Mouse (Mus musculus) MEL (cell line): ENCODE measurements at regions not wholly inside any gene's neighbourhood (a gene's known extent, or its start where the extent isn't known, plus 50 kb on each side); places are given as distances from the start of the nearest gene placed in this dataset.

Source experiments
- DNase-seq: peaks from one replicate; pipeline ENCODE4 v3.0.0; 2011; ENCODE audit warnings: low read depth, low spot score
- H3K27ac ChIP-seq: 2 replicates; pipeline ENCODE4 v1.5.1; 2012; ENCODE audit warnings: low read depth, mild to moderate bottlenecking, control low read depth, low read length, moderate library complexity; ENCODE audit not compliant: control insufficient read depth
- H3K27me3 ChIP-seq, 2 experiments: fragments of 150-350 bp in 1 of 2; sonication (generic) in 1 of 2; 2 replicates each; pipeline ENCODE4 v1.6.1; 2012; ENCODE audit warnings: low read length in 2 of 2, mild to moderate bottlenecking in 2 of 2, improper control_type of control experiment in 1 of 2, moderate library complexity in 1 of 2; ENCODE audit not compliant: insufficient read depth in 2 of 2, control insufficient read depth in 1 of 2
- H3K36me3 ChIP-seq, 2 experiments: 2 replicates each; pipeline ENCODE4 v1.6.1; 2012 to 2014; ENCODE audit warnings: low read length in 2 of 2, improper control_type of control experiment in 1 of 2, inconsistent platforms in 1 of 2, mild to moderate bottlenecking in 1 of 2; ENCODE audit not compliant: insufficient read depth in 2 of 2, control insufficient read depth in 1 of 2
- H3K4me1 ChIP-seq, 2 experiments: fragments of 150-350 bp in 1 of 2; sonication (generic) in 1 of 2; 2 replicates each; pipeline ENCODE4 v1.6.1; 2012; ENCODE audit warnings: low read length in 2 of 2, improper control_type of control experiment in 1 of 2, mild to moderate bottlenecking in 1 of 2; ENCODE audit not compliant: insufficient read depth in 2 of 2, control insufficient read depth in 1 of 2
- H3K4me3 ChIP-seq, 2 experiments: fragments of 150-350 bp in 1 of 2; sonication (generic) in 1 of 2; 2 replicates each; pipeline ENCODE4 v1.5.1; 2012; ENCODE audit warnings: low read depth in 2 of 2, low read length in 2 of 2, mild to moderate bottlenecking in 2 of 2, moderate library complexity in 2 of 2, control low read depth in 1 of 2, improper control_type of control experiment in 1 of 2; ENCODE audit not compliant: control insufficient read depth in 1 of 2, insufficient read depth in 1 of 2
- H3K79me2 ChIP-seq: 2 replicates; pipeline ENCODE4 v1.6.1; 2012; ENCODE audit warnings: mild to moderate bottlenecking, low read length, moderate library complexity; ENCODE audit not compliant: control insufficient read depth, poor library complexity, insufficient read depth
- H3K9ac ChIP-seq: 2 replicates; pipeline ENCODE4 v1.6.1; 2012; ENCODE audit warnings: low read depth, mild to moderate bottlenecking, control low read depth, low read length, moderate library complexity; ENCODE audit not compliant: control insufficient read depth, poor library complexity, severe bottlenecking
- H3K9me3 ChIP-seq: fragments of 150-350 bp; sonication (generic); replicated peaks from 2 replicates; pipeline ENCODE4 v1.6.1; 2012; ENCODE audit warnings: mild to moderate bottlenecking, low read length, improper control_type of control experiment, moderate library complexity; ENCODE audit not compliant: insufficient read depth
- BHLHE40 ChIP-seq: IDR thresholded peaks from 2 replicates; pipeline ENCODE4 v1.6.1; 2012; ENCODE audit warnings: low read depth, mild to moderate bottlenecking, inconsistent platforms, low read length, improper control_type of control experiment, borderline replicate concordance
- CHD1 ChIP-seq: IDR thresholded peaks from 2 replicates; pipeline ENCODE4 v1.6.1; 2012; ENCODE audit warnings: low read depth, mild to moderate bottlenecking, inconsistent platforms, low read length, improper control_type of control experiment
- CTCF ChIP-seq, 3 experiments: IDR thresholded peaks in 2 of 3; conservative IDR thresholded peaks in 1 of 3; 2 replicates each; pipeline ENCODE4 v1.5.1; 2011 to 2012; ENCODE audit warnings: low read length in 3 of 3, low read depth in 2 of 3, mild to moderate bottlenecking in 2 of 3, improper control_type of control experiment in 1 of 3, inconsistent platforms in 1 of 3, mixed read lengths in 1 of 3, moderate library complexity in 1 of 3; ENCODE audit not compliant: control insufficient read depth in 1 of 3, insufficient read depth in 1 of 3, poor library complexity in 1 of 3, severe bottlenecking in 1 of 3
- E2F4 ChIP-seq: IDR thresholded peaks from 2 replicates; pipeline ENCODE4 v1.6.1; 2011; ENCODE audit warnings: low read depth, low read length, improper control_type of control experiment, borderline replicate concordance
- ETS1 ChIP-seq: IDR thresholded peaks from 2 replicates; pipeline ENCODE4 v1.6.1; 2012; ENCODE audit warnings: low read depth, mild to moderate bottlenecking, inconsistent platforms, low read length, improper control_type of control experiment, moderate library complexity
- GATA1 ChIP-seq: IDR thresholded peaks from 2 replicates; pipeline ENCODE4 v1.6.1; 2011; ENCODE audit warnings: low read depth, low read length, improper control_type of control experiment
- HCFC1 ChIP-seq: IDR thresholded peaks from 2 replicates; pipeline ENCODE4 v1.6.1; 2012; ENCODE audit warnings: low read depth, mild to moderate bottlenecking, inconsistent platforms, low read length, improper control_type of control experiment, moderate library complexity
- JUND ChIP-seq: IDR thresholded peaks from 2 replicates; pipeline ENCODE4 v1.6.1; 2011; ENCODE audit warnings: low read depth, mild to moderate bottlenecking, improper control_type of control experiment, low read length
- MAFK ChIP-seq: IDR thresholded peaks from 2 replicates; pipeline ENCODE4 v1.6.1; 2011; ENCODE audit warnings: low read depth, mild to moderate bottlenecking, low read length, improper control_type of control experiment, borderline replicate concordance
- MEF2A ChIP-seq: IDR thresholded peaks from 2 replicates; pipeline ENCODE4 v1.6.1; 2014; ENCODE audit warnings: low read depth, mild to moderate bottlenecking, inconsistent platforms, low read length, improper control_type of control experiment; ENCODE audit not compliant: poor library complexity, insufficient replicate concordance, severe bottlenecking; ENCODE audit errors: extremely low read depth
- MYB ChIP-seq: IDR thresholded peaks from 2 replicates; pipeline ENCODE4 v1.6.1; 2011; ENCODE audit warnings: mild to moderate bottlenecking, low read depth, low read length, improper control_type of control experiment
- NRF1 ChIP-seq: IDR thresholded peaks from 2 replicates; pipeline ENCODE4 v1.6.1; 2014; ENCODE audit warnings: low read depth, mild to moderate bottlenecking, inconsistent platforms, low read length, improper control_type of control experiment, moderate library complexity; ENCODE audit not compliant: poor library complexity, insufficient read depth, severe bottlenecking
- POLR2AphosphoS2 ChIP-seq: IDR thresholded peaks from 2 replicates; pipeline ENCODE4 v1.6.1; 2011; ENCODE audit warnings: low read length, improper control_type of control experiment
- UBTF ChIP-seq: IDR thresholded peaks from 2 replicates; pipeline ENCODE4 v1.6.1; 2012; ENCODE audit warnings: low read depth, mild to moderate bottlenecking, inconsistent platforms, low read length, improper control_type of control experiment, moderate library complexity, borderline replicate concordance; ENCODE audit not compliant: insufficient read depth
- ZKSCAN1 ChIP-seq: IDR thresholded peaks from 2 replicates; pipeline ENCODE4 v1.6.1; 2012; ENCODE audit warnings: low read depth, mild to moderate bottlenecking, inconsistent platforms, low read length, improper control_type of control experiment, moderate library complexity
- ZMIZ1 ChIP-seq: IDR thresholded peaks from 2 replicates; pipeline ENCODE4 v1.6.1; 2012; ENCODE audit warnings: low read depth, mild to moderate bottlenecking, inconsistent platforms, low read length, improper control_type of control experiment, moderate library complexity
- ZNF384 ChIP-seq: IDR thresholded peaks from 2 replicates; pipeline ENCODE4 v1.6.1; 2012; ENCODE audit warnings: low read depth, mild to moderate bottlenecking, inconsistent platforms, low read length, improper control_type of control experiment

DNA sequence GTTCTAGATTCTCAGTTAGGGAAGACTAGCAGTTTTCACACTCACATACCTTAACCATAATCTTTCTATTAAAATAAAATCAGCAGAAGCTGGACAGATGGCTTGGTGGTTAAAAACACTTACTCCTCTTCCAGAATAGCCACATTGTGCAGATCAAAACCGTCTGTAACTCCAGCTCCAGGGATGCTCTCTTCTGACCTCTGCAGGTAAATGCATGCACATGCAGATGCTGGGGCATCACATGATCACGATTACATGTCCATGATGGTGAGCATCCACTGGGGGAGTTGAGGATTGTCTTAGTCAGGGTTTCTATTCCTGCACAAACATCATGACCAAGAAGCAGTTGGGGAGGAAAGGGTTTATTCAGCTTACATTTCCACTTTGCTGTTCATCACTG, 184.8 kb upstream of the Srrm4 start:
- Histone ChIP-seq H3K27ac (no peak overlapping the region), H3K9ac (no peak overlapping the region), H3K79me2 (no peaks in the 10 kb centered on the region), H3K9me3 (no peaks in the 10 kb centered on the region), H3K4me1 (no peaks in the 10 kb centered on the region), H3K4me3 (no peak overlapping the region), H3K36me3 (no peaks in the 10 kb centered on the region), H3K27me3 (no peaks in the 10 kb centered on the region)
- TF ChIP-seq MEF2A (no peak), CTCF (IDR thresholded peaks at IDR 0.05 in 2 of 3, conservative IDR thresholded peaks at IDR 0.05 in 1 of 3; ENCODE audit: control insufficient read depth in 1 of 3, insufficient read depth in 1 of 3, low read depth in 2 of 3, low read length in 3 of 3, poor library complexity in 1 of 3, severe bottlenecking in 1 of 3) (peak in 1 of 3 experiments; percentile 0; a peak in 1 of 6 replicates)
- DNase-seq, result no peak

- H3K9ac ChIP-seq, result no peak overlapping the region
- no peaks in the 10 kb centered on the region for H3K9me3 ChIP-seq
- TF ChIP-seq MAFK, result no peak
- TF ChIP-seq MYB, result no peak
- TF ChIP-seq HCFC1, result no peak
- no peak for TF ChIP-seq POLR2AphosphoS2
- no peak for TF ChIP-seq UBTF
- TF ChIP-seq NRF1, result no peak
- TF ChIP-seq ZMIZ1, result no peak
- TF ChIP-seq ETS1, result no peak
- TF ChIP-seq CHD1, result no peak
- no peak for TF ChIP-seq BHLHE40
- TF ChIP-seq ZKSCAN1, result no peak
- no peak for TF ChIP-seq GATA1
- no peak for TF ChIP-seq ZNF384
- TF ChIP-seq JUND, result no peak
- TF ChIP-seq E2F4, result no peak
Measured at GRCm38 (mm10) chr5:116766261-116766660, 174.6 kb upstream of the Srrm4 start.

More at GRCm38 (mm10) chr5:116766261-116766660, 174.6 kb upstream of the Srrm4 start:
- H3K79me2 ChIP-seq, result no peaks in the 10 kb centered on the region
- no peaks in the 10 kb centered on the region for H3K4me1 ChIP-seq
- no peak for DNase-seq
- H3K27me3 ChIP-seq, result no peaks in the 10 kb centered on the region
- H3K27ac ChIP-seq, result no peak overlapping the region
- H3K36me3 ChIP-seq, result no peaks in the 10 kb centered on the region
- H3K4me3 ChIP-seq, result no peak overlapping the region
